Mouse (Mus musculus) neutrophil, adult 5-6 weeks (primary cell): ENCODE results near the gene Psmd13. TPM values are rescaled to one million over a fixed set of nuclear protein-coding genes. Genes with fewer than 3 reads are reported as not detected.

ENCODE experiments used
- ATAC-seq: fragments of 151-379, 151-347 bp; 2 replicates; pipeline ENCODE4 v1.8.0; 2017; ENCODE audit warnings: mild to moderate bottlenecking, moderate TSS enrichment; ENCODE audit not compliant: insufficient number of reproducible peaks, poor library complexity, low FRiP score, severe bottlenecking; ENCODE audit errors: extremely low read depth
- total RNA-seq: library from RNA; stranded (forward); fragments of 200-1000 nt; gene quantifications from 2 replicates; pipeline ENCODE4 v1.2.3, GENCODE M21; 2017

The Psmd13 gene
- 96.6 and 110 TPM in 2 replicates for total RNA-seq

DNA sequence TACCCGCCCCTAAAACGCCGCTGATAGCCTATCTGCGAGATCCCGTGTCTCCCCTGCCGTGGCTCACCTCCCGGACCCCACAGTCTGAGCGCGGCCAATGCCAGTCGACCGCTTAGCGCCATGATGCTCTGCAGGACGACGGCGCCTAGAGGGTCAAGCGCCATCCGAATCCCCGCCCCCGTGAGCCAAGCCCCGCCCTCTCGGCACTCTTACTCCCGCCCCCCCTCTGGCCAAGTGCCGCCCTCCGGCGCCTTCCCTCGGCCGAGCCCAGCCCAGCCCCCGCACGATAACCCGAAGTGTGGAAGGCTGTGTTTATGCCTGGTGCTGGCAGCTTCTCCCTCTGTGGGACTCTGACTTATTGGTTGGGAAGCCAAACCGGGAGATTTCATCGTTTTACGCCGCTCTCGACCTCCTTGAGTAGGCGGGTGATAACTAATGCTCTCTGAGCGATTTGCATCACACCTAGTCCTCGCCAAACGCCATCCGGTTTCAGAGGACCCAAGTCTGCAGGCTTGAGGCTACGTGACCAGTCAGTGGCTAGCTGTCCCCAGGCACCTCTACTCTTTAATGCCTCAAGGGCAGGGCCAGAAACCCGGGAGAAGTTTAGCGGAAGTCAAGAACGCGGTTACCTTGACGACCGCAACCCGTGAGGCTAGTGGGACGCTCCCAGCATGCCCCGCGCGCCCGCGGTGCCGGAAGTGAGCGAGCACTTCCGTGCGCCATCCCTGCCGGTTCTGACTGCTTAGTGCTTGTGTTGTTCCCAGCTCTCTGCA is at the start of gene Psmd13, which contains the start of gene Sirt3:
Gene Psmd13, plus strand, starts transcription at position 273 of the 773 bp plus-strand sequence.
Gene Sirt3, minus strand, starts transcription at position 614 of the 773 bp plus-strand sequence.
- peak; percentile 90 for ATAC-seq

DNA sequence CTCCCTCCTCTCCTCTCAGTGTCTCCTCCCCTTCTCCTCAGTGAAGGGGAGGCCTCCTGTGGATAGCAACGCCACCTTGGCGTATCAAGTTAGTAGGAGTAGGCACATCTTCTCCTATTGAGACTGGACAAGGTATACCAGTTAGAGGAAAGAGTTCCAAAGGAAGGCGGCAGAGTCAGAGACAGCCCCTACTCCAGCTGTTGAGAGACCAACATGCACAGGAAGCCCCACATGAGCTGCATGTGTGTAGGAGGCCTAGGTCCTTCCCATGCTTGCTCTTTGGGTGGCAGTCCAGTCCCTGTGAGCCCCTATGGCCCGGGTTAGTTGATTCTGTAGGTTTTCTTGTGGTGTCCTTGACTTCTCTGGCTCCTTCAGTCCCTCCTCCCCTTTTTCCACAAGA is 48.4 kb upstream of the Psmd13 start:
- no peak for ATAC-seq

DNA sequence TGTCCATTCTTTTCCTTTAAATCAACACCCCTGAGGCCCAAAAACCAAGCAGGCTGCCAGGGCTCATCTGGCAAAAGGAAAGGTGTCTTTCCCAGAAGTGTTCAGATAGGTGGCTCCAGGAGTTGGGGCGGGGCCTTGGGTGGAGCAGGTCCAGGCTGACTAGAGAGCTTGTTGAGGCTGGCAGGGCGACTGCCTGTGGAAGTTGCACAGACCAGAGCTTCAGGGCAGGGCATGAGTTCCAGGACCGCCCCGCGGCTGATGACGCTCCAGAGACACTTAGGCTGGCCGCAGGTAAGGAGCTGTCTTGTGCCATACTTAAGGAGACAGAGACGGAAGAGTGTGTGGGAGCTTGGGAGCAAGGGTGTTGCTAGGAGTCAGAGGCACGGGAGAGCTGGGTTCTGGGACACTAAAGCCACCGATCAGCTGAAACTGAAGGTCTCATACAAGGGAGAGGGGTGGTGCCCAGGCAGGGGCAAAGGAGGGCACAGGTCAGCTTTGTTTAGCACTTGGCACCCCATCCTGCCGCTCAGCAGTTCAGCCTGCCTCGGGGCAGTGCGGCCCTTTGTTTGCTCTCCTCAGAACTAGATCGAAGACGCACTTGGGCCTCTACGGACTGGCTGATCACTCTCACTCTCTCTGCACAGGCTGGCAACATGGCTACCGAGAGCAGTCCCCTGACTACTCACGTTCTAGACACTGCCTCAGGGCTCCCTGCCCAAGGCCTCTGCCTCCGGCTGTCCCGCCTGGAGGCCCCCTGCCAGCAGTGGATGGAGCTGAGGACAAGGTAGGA is 46.6 kb upstream of the Psmd13 start, which contains the start of gene Urah:
Gene Urah, plus strand, starts transcription at position 51 of the 790 bp plus-strand sequence.
- ATAC-seq = no peak

DNA sequence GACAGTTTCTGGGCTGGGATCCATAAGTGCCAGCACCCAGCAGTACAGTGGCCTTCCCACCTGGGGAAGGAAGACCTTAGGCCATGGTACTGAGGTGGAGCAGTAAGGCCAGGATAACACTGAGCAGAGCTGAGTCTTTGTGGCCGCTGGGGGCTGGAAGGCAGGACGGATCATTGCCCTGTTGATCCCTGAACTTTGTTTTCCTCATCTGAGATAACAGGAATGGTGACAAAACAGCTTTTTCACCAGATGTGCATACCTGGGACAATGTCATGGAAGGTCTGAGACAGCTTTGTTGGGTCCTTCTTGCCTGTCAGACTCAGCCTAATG is 46.0 kb upstream of the Psmd13 start:
- no peak for ATAC-seq

DNA sequence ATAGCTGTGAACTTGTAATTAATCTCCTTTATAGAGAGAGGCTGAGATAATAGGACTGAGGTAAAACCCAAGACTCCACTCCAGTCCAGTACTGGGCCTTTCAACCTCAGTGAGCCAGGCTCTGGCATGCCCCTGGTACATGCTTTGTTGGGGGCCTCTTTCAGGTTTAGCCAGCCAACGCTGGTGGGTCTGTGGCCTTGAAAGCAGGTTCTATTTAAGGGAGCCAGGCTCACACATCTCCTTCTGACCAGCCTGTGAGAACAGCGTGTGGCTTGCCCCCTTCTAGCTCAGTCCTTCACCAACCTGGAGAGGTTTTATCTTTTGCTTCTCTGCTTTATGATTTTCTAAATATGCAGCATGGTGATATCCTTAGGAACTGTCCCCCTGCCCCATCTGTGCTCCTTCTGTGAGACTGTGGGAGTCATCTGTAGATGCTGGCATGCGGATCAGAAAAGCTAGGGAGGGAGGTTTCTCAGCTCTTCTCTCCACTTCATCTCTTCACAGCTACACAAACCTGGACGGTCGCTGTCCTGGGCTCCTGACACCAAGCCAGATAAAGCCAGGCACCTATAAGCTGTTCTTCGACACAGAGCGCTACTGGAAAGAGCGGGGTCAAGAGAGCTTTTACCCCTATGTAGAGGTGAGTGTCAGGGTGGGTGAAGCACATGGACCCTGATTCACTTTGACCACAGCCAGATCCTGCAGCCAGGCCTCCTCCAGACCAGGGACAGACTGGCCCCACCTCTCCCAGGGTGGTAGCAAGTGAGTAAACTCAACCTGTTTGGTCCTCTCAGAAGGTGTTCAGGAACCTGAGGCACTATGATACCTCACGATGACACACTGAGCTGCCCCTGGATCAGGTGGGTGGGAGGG is 45.3 kb upstream of the Psmd13 start:
- no peak for ATAC-seq

DNA sequence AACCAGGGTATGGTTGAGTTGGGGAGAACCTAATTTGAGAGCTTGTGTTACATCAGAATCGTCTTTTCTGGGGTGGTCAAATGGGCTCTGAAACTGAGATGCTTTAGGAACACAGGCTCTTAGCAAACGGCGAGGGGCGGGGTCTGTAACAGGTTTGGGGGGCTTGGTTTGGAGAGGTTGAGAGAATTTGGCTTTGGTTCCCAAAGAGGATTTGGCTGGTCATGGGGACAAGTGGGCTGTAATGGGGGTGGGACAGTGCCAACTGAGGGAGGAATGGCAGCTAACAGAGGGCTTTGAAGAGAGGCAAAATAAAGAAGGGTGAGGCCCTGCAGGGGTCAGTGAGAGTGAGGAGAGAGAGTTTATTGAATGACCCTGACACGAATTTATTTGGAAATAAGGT is 42.2 kb upstream of the Psmd13 start:
- ATAC-seq = no peak

DNA sequence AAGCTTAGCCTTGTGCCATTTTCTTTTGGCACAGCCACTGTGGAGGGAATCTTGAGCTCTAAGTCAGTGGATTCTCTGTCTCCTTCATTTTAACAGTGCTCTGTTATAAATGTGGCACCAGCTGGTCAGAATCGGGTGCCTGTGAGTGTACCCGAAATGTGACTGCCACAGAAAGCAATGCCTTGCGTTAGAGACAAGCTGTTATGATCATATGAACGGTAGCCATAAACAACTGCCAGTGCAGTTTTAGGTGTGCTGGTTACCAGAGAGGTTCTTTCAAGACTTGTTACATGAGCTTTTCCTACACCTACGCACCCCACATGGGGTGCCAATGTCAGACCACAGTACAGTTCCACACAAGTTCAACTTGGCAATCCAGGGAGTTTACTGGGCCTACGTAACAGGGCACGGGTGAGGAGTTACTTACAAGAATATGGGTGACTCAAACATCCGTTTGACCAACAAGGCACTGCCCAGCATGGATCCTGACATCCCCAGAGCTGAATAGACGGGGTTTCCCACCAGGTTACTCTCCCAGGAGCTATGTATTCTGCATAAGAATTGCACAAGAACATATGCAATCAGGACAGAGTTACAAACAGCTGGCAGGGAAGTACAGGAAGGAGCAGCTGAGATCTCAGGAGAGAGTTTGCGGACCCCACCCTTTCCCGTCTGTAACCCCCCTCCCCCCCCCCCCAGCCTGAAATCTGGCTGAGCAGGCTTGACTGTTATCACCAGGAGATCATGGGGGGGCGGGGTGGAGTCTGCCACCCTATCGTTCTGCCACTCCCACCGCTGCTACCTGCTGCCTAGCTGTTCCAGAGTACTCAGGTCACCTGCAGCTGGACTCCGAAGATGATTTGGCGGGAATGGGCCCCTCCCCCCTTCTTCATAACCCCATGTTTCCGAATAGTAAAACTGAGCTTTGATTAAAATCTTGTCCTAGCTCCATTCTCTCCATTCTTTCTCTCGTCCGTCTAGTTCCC is 40.7 kb upstream of the Psmd13 start:
- ATAC-seq = no peak

DNA sequence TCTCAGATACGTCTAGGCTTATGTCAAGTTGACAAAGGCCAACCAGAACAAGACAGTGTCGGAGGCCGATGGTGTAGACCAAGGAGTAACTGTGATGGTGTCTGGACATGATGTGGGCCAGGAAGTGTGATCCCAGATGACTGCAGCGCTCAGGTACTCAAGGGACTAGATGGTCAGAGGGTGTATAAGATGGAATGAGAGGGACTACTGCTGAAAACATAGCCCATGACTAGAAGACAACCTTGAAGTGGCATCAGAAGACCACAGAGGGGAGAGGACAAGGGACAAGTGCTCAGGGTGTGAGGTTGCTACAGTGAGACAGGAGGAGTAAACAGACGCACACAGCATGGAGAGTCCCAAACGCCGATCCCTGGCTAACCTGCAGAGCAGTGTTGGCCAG is 38.0 kb upstream of the Psmd13 start:
- ATAC-seq = no peak

DNA sequence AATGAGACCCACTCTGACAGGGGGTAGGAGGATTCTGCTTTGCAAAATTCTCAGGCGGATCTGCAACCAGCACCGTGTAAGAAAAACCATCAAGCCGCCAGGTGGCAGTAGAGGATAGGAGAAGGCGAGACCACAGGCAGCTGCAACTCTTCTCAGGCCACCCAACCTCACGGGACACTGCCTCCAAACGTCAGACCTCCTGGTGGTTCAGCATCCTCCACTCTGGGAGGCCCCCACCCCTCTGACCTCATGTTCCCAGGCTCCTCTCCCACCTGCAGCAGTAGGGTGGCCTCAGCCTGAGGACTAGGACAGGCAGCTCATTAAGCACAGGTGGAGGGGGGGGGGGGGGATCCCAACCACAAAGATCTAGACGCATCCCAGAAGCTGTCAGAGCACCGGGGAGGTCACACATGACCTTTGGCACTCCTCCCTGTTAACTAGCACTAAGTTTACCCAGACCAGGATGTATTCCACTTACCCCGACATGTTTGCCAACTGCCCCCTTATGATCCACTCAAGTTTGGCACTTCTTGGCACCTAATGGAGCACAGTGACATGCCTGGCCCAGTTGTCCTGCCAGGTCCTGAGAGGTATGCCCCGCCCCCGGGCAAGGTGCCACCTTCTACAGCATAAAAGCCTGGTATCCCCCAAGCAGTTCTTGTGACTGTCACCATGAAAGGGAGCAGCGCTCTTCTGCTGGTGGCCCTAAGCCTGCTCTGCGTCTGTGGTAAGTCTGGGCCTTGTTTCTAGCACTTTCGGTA is 36.7 kb upstream of the Psmd13 start, which contains the start of gene Scgb1c1:
Gene Scgb1c1, plus strand, starts transcription at position 643 of the 761 bp plus-strand sequence.
- ATAC-seq = peak; percentile 85

DNA sequence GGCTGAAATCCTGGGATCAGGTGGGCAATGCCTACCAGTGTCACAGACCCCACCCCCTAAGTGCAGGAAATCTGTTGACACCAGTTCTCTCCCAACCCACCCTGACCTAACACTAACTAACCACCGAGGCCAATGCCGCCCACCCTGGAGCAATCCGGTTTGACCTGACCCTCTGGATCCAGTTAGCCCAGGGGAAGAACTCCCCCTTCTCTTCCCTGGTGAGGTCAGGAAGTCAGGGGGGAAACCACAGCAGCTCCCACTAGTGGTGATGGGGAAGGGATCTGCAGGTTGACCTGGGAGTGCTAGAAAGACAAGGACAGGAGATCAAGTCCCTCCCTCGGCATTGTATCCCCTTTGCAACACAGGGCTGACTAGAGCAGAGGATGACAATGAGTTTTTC is 36.1 kb upstream of the Psmd13 start:
- ATAC-seq = no peak

DNA sequence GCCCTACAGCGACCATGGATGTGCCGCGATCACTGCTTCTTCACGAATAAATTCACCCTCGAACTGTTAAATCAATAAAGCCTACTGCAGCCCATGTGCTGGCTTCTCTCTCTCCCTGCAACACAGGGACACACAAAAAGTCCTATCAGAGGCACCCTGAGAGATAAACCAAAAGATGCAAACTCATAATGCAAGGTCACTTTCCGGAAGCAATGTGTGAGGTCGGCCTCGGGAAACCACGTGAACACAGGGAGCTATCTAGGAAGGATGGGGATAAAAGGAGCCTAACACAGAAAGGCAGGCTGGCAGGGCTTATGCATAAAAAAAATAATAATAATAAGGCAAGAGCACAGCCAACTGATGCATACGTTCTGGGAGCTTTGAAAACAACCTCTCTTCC is 35.1 kb upstream of the Psmd13 start:
- ATAC-seq = no peak

DNA sequence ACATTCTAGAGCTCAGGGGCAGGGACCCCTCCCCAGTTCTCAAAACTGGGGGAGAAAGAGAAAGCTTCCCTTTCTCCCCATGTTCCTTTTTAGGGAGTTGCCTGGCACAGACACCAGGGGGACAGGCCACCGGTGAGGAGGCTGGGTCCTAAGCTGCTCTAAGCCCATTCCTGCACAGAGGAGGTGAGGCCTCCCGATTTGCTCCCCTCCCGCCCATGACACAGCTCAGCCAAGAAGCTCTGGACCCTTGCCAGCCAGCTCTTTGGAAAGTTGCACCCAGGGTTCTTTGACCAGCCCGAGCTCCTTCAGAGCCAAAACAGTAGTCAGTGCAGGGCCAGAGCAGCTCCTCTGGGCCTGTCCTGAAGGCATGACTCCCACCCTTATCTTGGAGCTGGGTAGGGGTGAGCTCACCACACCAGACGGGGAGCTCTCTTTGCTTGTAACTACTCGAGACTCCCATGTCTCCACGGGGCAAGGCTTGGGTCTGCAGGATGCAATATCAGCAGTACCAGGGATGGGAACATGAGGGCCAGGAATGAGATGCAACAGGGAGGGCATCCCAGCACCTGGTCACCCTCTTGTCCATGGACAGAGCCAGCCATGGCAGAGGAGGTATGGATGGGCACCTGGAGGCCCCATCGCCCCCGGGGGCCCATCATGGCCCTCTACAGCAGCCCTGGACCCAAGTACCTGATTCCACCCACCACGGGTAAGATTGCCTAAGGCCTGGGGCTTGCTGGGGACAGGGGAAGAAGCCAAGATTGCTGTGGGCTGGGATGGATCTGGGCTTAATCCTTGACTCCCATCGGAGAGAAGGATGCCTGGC is 33.8 kb upstream of the Psmd13 start, which contains the start of gene Odf3:
Gene Odf3, plus strand, starts transcription at position 51 of the 826 bp plus-strand sequence.
- no peak for ATAC-seq

DNA sequence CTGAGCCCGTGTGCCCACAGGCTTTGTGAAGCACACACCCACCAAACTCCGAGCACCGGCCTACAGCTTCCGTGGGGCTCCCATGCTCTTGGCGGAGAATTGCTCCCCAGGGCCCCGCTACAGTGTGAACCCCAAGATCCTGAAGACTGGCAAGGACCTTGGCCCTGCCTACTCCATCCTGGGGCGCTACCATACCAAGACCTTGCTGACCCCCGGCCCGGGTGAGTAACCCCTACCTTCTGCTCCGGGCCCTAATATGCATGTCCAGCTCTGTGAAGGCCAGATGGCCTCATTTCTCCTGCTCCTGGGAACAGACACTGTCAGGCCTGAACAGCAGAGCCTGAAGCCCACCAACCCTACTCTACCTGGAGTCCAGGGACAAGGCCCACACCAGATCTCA is 33.2 kb upstream of the Psmd13 start:
- ATAC-seq = no peak

DNA sequence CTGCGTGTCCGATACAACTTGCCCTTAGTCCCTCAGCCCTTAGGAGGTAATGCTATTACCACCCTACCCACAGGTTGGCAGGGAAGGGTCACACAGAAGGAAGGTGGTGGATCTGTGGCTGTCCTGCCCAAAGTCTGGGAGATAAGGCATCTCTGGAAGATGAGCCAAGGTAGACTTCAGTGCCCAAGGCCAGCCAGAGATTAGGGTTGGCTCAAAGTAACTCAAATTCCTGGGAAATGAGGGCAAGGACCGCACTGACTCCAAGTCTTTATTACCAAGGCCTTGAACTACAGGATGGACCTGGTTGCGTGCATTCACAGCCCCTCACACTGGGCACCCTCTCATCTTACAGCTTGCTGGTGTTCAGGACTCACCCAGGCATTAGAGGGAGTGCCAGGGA is 29.9 kb upstream of the Psmd13 start:
- ATAC-seq = no peak

DNA sequence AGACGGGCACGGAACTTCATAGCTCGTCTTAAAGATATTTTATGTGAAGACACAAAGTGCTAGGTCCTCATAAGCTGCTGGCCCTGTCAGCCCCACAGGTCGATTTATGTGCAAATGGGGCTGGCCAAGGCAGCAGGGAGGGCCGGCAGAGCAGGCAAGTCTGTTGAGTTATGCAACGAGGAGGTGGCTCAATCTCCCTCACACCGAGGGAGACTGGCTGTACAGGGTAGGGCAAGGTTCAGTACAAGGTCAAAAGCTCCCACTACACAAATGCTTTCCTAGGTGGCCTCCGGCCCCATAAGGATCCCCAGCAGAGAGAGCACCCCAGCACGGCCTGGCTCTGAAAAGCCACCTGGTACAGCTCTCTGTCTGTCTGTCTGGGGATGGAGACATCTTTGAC is 28.4 kb upstream of the Psmd13 start:
- no peak for ATAC-seq

DNA sequence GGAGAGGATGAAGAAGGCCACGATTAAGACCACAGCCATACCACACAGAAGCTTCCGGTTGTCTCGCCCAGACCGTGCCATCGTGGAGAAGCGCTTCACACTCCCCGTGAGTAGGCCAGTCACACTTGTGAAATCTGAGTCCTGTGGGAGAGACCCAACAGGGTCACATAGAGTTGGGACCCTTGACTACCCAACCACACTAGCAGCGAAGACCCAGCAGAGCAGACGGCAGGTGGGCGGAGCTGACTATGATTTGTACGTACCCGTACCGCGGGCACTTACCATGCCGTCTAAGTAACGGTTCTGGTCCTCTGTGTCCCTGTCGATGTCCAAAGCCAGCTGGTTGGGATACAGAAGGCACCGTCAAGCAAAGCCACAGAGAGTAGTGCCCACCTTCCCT is 27.3 kb upstream of the Psmd13 start:
- ATAC-seq = no peak

DNA sequence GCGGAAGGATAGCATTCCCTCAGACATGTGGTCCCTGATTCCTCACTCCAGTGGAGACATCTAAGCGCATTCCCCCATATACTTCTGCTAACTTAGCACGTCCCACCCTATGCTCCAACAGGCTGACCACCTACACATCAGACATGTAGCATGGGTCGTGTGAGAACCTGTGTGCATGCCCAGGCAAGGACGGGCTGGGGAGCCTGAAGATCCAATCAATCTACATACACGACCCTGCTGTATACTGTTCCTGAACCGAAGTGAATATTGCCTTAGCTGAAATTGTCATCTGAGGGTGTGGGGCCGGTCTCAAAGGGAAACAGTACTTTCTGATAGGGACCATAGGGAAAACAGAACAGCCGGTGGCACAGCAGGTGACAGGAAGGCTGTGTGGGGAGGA is 26.6 kb upstream of the Psmd13 start:
- no peak for ATAC-seq
